ENCODE assay signal across 10 mouse cellular contexts in genomic region chr15:84072226-84072625, GRCm38 (mm10). TPM values are rescaled to one million over a fixed set of nuclear protein-coding genes. Genes with fewer than 3 reads are reported as not detected.
DNase-seq lines count a peak whose midpoint lies in the region; ATAC-seq and TF ChIP-seq lines count a peak whose summit lies in the region.
"Had no signal": no experiment of that assay in that cellular context is flagged by ENCODE, and none has a peak within 500 bp of the region (broad histone marks: within the 10 kb centered on the region; RNA-seq: fewer than 3 reads in every experiment).

No protein-coding gene starts in this region.

- CTCF ChIA-PET in Patski (lab: Charles Lee): no interaction called here

- intact Hi-C loops in gastrocnemius, postnatal 14 days (cut with DNase I; ENCODE audit: low total_unique reads): no loop called here

- no peak overlapping the region for H3K4me3 ChIP-seq in midbrain, embryonic 13.5 days (replicated peaks)
- H3K4me3 ChIP-seq: embryonic facial prominence, embryonic 15.5 days; myocyte had no signal

- ATAC-seq in Patski: no peak
- peak; percentile 56; the same call in 1 of the 2 replicates for ATAC-seq in midbrain, embryonic 13.5 days

- DNase-seq in kidney, adult 8-10 months: peak; percentile 10 to 48
- DNase-seq in kidney, adult 11 months: no peak
- DNase-seq in Patski (ENCODE audit: low read depth, low spot score): no peak
- peak; percentile 90 to 97 for DNase-seq in cerebellum, postnatal 14 days
- peak; percentile 66 for DNase-seq in gastrocnemius, postnatal 14 days
- DNase-seq in layer of hippocampus, postnatal 14 days (ENCODE audit: low spot score in 2 of 2): peak; percentile 88 to 93
- no peak for DNase-seq in ovary, postnatal 36 days (ENCODE audit: low spot score)

- peaks cover 20% of the 10 kb centered on the region for H3K27me3 ChIP-seq in Patski
- peaks cover 59% of the 10 kb centered on the region for H3K27me3 ChIP-seq in midbrain, embryonic 13.5 days

- H3K9ac ChIP-seq in midbrain, embryonic 13.5 days (replicated peaks): no peak overlapping the region
- H3K9ac ChIP-seq: embryonic facial prominence, embryonic 15.5 days had no signal

- in situ Hi-C loops in Patski (cut with MboI; ENCODE audit: low pct_unique_long_range_greater_than_20kb): no loop called here

- H3K9me3 ChIP-seq in midbrain, embryonic 13.5 days: no peaks in the 10 kb centered on the region
- H3K9me3 ChIP-seq: embryonic facial prominence, embryonic 15.5 days had no signal

- H3K4me2 ChIP-seq in midbrain, embryonic 13.5 days (replicated peaks): no peak overlapping the region
- H3K4me2 ChIP-seq: embryonic facial prominence, embryonic 15.5 days had no signal

- POLR2A ChIA-PET in Patski (lab: Charles Lee): no interaction called here

- H3K27ac ChIP-seq in midbrain, embryonic 13.5 days: no peak overlapping the region
- H3K27ac ChIP-seq: embryonic facial prominence, embryonic 15.5 days had no signal

- no peaks in the 10 kb centered on the region for H3K36me3 ChIP-seq in midbrain, embryonic 13.5 days
- H3K36me3 ChIP-seq: embryonic facial prominence, embryonic 15.5 days had no signal

- peak; percentile 43 for TF ChIP-seq CTCF in Patski (IDR thresholded peaks at IDR 0.05)

- WGBS in midbrain, embryonic 13.5 days: 20% methylated on average over 7 of the region's 7 CpGs

- H3K4me1 ChIP-seq in midbrain, embryonic 13.5 days (replicated peaks): peaks cover 32% of the 10 kb centered on the region

RNA-seq across cellular contexts. Expression of gene Efcab6, which starts 7.0 kb away (rescaled TPM):
- not detected for polyA plus RNA-seq in Patski (2021)
- 1 to 10 TPM; 2.7 to 4.0 TPM for total RNA-seq in gastrocnemius, postnatal 14 days (2021)
- total RNA-seq in layer of hippocampus, postnatal 14 days (2021): 1 to 10 TPM; 4.4 to 5.7 TPM
- 0.57 and 0.85 TPM in 2 replicates for polyA plus RNA-seq in midbrain, embryonic 13.5 days (2015; fragmentation: Nextera tagmentation; extraction: Ambion mirVana)
- polyA plus RNA-seq: myocyte had no signal

RNA-seq across cellular contexts. Expression of gene Sult4a1, which starts 33.3 kb away (rescaled TPM):
- 0.83 TPM for polyA plus RNA-seq in Patski (2021)
- total RNA-seq in gastrocnemius, postnatal 14 days (2021): under 1 TPM in 1 of 2 experiments, not detected in 1; 0.09 TPM
- 100 to 1,000 TPM; 339 to 348 TPM for total RNA-seq in layer of hippocampus, postnatal 14 days (2021)
- polyA plus RNA-seq in midbrain, embryonic 13.5 days (2015; fragmentation: Nextera tagmentation; extraction: Ambion mirVana): 42.1 and 44.4 TPM in 2 replicates
- polyA plus RNA-seq: myocyte had no signal

RNA-seq across cellular contexts. Expression of gene Pnpla5, which starts 50.7 kb away (rescaled TPM):
- polyA plus RNA-seq in Patski (2021): not detected
- total RNA-seq in gastrocnemius, postnatal 14 days (2021): not detected
- not detected for total RNA-seq in layer of hippocampus, postnatal 14 days (2021)
- polyA plus RNA-seq in midbrain, embryonic 13.5 days (2015; fragmentation: Nextera tagmentation; extraction: Ambion mirVana): not detected in 2 replicates
- polyA plus RNA-seq: embryonic facial prominence, embryonic 15.5 days; myocyte had no signal

Comparison
In these comparisons a context has a peak if more than half of its experiments do, and no peak if none do; other contexts are left out.
1. DNase-seq: peak in kidney, adult 8-10 months (2 of 2), cerebellum, postnatal 14 days (2 of 2), gastrocnemius, postnatal 14 days (single experiment) and layer of hippocampus, postnatal 14 days (2 of 2); none in kidney, adult 11 months (single experiment), Patski (single experiment) and ovary, postnatal 36 days (single experiment).
2. RNA of gene Sult4a1, which starts 33.3 kb away (total RNA-seq): 339 to 348 TPM in layer of hippocampus, postnatal 14 days; 0.09 TPM in gastrocnemius, postnatal 14 days; every median in the first group is over 100 times any median in the second.